Mouse (Mus musculus) c-Kit-positive CD71-positive TER-119-negative erythroid progenitor cells, embryonic 14.5 days (primary cell): Measurements from ENCODE around the gene Prok1.
A peak's percentile ranks its signal among the peaks of the same experiment; 100 is the strongest.

Experiments used
- DNase-seq: peaks from one replicate; pipeline ENCODE4 v3.0.0-alpha.2; 2013; ENCODE audit warnings: low read depth

Gene Prok1

DNA sequence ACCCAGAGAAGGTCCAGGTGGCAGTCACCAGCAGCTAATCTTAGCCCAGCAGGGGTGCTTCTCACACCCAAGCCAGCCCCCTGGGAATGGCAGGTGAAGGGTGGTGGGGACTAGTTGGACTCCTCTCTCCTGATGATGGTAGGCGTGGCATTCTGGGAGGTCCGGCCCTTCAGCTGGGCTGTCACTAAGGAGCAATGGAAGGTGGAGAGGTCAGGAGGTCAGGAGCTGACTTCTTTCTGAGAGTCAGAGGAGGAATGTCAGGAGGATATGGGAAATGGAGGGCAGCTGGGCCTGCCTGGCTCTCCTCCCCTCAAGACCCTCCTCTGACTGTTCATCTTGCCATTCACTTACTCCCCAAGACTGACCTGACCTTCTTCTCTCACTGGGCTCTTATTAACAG lies 1.5 kb downstream of the Prok1 start:
- DNase-seq: no peak

DNA sequence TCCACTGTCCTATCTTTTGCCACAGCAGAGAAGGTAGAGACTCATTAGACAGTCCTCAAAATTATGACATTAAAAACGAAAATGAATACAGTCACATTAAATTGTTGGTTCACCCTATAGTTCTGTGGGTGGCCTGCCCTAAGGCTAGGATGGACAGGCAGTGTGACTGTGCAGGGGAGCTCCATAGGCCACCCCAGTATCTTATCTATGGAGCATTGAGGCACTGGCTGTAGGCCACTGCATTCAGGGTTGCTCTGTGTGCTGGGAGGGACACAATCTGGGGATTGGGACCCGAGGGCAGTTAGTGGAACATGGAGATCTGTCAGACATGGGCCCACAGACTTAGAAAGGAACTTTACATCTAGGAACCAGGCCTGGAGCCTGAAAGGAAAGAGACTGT lies 5.6 kb downstream of the Prok1 start:
- DNase-seq: no peak

DNA sequence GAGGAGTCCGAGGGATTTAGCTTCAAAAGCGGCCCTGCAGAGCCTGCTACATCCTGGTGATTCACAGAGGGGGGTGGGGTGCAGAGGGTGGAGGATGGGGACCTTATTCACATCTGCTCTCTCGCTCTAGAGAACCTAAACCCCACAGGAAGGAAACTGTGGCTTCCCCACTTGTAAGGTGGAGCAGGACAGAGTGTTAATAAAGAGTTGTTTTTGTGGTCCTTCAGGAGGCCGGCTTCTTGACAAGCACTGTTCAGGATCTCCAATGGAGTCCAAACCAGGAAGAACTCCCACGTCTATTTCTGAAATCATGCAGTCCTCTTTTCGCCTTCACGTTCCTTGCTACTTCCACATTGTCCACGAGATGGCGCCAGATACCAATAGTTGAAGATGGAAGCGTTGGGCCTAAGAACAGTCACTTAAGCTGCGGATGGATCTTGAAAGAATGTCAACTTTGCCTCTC lies 6.1 kb downstream of the Prok1 start:
- DNase-seq: peak; percentile 73

DNA sequence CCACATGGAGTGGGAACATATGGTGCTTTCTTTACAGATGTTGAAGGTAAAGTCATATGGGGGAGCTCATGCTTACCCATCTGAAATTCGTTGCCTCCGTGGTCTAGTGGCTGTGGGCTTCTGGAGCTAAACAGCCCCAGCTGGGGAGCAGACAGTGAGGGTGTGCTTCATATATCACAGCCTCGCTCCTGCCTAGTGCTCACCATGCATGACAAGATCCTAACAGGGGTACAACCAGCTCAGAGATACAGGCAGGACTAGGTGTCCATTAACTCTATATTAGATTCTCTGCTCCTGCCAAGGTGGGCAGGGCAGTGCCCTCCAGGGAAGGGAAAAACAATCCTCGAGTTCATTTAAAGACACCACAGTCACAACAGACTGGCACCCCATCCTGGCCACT lies 8.3 kb downstream of the Prok1 start:
- DNase-seq: no peak

DNA sequence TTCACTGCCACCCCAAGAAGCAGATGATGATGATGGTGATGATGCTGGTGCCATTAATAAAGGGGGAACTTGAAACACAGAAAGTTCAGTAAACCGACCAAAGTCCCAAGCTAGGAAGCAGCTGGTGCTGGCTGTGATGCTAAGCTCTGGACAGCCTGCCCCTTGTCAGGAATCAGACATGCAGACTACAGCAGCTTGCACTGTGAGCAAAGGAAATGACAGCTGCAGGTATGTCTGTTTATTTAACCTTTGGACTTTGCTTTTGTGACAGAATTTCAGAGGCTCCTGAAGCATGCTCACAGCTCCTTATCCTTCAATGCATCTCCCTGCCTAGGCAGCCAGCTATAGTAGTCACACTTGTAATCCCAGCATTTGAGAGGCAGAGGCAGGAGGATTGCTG lies 9.0 kb downstream of the Prok1 start, which contains the start of gene A630076J17Rik:
A630076J17Rik (plus strand) TSS at position 88 of the 400 bp plus-strand sequence.
- no peak for DNase-seq

DNA sequence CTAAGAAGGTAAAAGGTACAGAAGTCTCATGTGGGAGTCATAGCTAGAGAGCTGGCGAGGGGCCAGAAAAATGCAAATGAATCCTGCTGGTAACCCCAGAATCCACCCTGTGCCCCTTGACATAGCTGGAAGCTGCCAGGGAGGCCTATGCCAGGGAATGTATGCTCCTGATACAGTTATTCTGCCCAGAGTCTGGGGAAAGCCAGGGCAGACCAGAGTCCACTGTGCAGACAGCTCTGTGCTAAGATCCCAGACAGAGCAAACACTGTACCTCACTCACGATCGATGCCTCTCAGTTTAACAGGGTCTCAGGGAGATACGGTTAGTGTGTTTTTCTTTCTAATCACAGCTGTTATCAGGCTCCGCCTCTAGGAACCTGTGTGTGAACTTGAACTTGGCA lies 9.7 kb downstream of the Prok1 start:
- DNase-seq: no peak

DNA sequence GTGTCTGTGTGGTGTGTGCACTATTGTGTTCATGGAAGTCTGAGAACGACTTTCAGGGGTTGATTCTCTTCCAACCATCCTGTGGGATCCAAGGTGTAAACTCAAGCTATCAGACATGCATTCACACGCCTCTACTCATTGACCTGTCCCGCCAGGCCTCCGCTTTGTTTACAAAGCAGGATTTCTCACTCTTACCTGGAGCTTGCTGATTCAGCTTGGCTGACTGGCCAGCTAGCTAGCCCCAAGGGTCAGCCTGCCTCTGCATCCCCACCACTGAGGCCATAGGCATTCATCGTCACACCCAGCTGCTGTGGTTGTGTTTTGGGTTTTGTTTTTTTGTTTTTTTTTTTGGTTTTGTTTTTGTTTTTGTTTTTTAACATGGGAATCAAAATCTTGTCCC lies 10.3 kb downstream of the Prok1 start:
- DNase-seq: no peak

DNA sequence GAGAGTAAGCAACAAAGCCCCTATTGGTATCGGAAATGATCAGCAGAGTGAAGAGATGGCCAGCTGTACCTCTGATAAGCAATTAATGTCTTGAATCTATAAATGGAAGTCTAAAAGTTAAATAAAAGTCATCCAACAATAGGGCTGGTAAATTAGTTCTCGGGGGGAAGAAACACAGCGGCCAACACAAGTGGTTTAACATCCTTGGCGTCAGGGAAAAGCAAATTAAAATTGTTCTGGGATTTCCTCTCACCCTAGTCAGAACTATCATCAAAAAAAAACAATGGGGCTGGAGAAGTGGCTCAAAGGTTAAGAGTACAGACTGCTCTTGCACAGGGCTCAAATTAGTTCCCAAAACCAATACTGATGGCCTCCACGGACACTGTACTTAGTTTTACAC lies 13.7 kb downstream of the Prok1 start:
- no peak for DNase-seq

DNA sequence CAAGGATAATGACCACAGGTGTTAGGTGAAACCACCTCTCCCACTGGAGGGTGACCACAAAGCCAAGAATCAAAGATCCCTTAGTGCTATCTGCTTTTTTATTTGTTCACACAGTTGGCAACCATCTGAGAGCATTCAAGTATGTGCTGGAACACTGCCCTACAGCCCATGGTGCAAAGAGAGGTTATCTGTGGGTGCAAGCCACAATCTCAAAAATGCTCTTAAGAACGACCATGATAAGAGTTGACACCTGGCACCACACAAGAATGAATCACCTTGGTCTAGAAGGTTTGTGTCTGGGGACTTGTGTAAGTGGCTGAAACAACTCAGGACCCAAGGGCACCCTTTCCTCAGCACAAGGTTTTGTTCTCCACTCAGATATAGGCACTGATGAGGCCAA lies 16.3 kb downstream of the Prok1 start:
- no peak for DNase-seq

DNA sequence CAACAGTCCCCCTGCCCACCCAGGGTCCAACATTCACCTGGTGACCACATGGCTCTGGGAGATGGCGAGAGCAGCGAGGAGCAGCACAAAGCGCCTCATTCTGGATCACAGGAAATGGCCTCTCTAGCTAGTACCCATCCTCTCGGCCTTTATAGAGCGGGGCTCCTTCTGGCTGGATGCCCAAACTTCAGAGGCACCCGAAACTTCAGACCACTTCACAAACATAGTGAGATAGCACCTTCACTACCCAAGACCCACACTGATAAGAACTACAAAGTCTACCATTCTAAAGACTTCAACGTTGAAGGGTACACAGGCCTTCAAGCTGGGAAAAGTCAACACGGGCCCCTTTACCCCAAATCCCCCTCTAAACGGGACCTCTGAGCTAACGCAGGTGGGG lies 17.9 kb downstream of the Prok1 start, which contains the start of gene Cym:
Cym (minus strand) TSS at position 125 of the 400 bp plus-strand sequence.
- no peak for DNase-seq

DNA sequence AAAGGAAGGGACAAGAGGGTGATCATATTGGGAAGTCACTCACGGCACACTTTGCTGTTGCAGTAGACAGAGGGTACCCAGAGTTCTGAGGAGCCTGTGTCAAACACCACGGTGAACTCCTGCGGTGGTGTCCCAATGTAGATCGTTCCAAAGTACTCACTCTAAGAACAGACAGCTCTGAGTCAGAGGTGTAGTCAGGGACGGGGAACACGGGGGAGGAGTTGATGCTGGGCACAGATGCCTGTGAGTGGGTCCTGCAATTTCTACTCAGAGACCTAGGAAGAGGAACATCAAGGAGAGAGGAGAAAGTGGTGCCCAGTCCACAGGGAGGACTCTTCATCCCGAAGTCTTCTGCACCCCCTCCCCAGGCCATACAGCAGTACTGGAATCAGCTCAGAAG lies 20.9 kb downstream of the Prok1 start:
- no peak for DNase-seq

DNA sequence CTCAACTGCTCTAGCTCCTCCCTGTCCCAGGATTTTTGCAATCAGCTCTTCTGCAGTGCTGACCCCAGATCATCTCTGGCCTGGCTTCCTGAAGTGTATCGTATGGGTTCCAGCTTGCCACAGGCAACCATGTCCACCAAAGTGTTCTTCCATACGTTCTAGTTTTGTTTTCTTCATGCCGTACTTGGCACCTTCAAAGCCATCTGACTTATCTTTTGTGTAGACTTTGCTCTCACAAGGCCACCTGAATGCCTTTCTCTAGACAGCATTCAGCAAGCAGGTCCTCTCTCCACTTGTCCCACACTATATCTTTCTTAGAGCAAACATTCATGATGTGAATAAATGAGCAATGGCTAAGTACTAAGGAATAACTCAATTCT lies 22.4 kb downstream of the Prok1 start:
- no peak for DNase-seq

DNA sequence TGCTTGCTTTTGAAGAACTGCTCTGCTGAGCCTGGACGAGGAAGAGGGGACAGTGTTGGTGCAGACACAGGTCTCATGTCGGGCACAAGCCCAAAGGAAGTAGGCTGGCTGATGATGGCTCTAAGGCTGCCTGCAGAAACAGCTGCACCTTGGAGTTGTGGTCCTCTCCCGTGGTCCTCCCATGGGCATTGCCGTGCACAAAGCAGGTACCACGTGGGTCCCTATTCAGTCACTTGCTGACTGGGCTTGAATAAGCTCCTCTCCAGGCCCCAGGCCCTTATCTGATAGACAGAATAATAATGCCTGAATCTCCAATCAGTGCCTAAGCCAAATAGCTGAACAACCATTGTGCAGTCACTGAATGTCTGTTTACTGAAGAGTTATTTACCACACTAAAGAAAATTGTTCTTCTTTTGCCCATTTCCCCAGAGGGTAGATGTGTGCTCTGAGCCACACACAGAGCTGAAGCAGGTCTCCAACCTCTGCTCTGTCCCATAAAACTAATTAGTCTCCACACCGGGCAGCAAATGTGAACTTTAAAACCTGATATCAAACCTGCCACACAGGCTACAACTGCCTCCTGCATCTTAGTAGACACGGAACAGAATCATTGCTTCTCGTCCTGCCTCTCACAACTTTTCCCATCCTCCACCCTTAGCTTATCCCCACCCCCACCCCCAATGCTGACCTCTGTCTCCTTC lies 23.0 kb downstream of the Prok1 start:
- DNase-seq: no peak

DNA sequence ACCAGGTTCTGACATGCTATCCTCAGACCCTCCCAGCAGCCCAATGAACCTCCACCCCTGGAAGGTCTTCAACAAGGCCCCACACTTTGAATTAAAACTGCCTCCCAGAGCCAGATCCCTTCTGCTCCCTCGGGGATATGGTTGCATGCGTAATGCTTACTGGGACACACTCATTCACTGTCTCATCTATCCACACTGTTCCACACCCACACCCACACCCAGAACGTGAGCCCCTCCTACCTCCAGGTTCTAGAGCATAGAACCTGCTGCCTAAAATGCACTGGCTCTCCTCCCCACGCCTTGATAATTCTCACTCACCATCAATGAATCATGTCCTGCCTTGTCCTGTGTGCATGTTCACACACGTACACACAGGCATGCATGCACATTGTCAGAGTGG lies 24.9 kb downstream of the Prok1 start:
- DNase-seq: no peak

DNA sequence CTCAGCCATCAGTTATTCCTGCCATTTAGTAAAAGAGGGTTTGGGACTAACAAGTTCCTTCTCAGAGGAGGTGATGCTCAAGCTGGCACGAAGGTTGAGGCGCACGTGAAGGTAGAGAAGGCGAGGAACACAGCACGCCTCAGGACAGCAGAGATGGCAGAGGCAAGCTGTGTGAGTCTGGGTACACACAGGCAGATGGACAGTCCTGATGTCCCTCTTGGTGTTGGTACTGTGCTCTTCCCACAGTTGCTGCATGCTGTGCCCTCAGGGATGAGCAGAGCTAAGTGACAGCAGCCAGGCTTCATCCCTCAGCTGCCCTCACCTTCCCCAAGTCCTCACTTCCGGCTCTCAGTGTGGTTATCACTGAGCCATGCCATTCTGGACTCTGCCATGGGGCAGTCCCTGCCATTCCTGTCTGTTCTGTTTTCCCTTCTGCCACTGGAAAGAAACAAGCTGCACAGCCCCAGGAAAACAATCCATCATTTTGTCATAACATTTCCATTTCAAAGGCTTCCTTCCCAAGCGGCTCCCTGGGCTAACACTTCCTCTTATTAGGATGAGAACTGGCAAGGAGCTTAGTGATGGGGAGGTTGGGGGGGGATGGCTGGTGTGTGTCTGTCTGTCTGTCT lies 31.8 kb downstream of the Prok1 start:
- no peak for DNase-seq

DNA sequence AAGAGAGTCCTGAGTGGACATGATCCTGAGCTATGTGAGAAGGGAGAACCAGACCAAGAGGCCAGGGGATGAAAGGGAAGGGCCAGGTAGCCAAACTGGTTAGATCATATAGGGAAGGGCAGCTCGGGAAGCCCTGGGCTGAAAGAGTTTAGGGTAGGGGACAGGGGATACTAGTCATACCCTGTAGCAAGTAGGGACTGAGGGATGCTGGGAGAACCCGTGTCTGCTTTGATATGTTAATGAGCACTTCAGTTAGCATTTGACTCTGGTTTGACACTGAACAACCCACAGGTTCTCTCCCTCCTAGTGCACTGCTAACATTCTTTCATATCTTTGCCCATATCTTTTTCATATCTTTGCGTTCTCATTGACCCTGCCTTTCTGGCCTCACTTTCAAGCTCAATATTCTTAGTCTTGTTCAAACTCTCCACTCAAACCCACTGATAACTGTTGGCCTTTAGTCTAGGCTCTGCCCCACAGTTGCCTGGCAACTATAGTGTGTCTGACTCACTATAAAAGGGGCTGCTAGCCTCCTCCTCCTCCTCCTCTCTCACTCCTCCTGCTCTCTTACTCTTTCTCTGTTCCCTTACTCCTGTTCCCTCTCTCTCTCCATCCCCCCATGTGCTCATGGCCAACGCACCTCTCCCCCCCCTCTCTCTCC lies 32.9 kb downstream of the Prok1 start:
- DNase-seq: no peak

DNA sequence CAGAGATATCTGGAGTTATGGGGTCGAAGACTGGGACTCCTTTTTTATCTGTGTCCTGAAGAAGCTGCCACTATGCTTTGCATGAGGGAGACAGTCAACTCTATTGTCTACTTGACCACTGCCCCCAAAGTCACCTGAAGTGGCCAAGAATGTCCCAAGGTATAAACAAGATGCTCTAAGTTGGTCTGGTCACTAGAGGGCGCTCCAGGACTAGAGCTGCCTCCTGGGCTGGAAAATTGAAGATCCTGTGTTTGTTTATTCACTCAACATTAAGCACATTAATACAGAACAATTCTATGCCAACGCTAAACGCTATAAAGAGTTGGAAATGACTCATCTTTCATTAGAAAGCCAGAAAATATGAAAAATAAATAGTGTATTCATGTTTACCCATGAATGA lies 33.5 kb downstream of the Prok1 start:
- peak; percentile 35 for DNase-seq

DNA sequence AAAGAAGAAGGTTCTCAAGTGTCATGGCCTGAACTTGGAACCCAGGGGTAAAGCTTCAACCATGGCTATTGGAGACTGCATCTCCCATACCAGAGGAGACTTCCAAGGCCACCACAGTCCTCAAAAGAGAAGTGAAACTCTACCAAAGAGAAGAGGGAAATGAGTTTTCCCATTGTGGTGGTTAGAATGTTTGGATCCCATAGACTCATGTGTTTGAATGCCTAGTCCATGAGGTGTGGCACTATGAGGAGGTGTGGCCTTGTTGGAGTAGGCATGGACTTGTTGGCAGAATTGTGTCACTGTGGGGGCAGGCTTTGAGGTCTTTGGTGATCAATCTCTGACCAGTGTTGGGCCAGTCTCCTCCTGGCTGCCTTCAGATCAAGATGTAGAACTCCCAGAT lies 34.3 kb downstream of the Prok1 start:
- no peak for DNase-seq

DNA sequence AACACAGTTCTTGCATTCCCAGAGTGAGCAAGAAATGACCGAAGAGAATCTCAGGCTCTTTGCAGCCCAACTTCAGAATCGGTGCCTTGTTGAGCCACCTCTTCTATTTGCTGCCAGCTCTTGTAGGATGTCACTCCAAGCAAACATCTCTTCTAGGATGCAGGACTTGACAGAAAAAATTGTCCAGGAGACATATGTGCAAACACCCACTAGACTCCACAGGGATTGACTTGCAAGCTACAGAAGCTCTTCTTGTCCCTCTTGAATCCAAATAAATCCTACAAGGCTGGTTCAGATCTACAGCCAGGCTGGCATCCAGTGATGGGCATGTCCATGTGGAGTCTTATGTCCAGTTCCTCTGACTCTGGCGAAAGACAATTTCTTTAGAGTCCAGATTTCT lies 35.1 kb downstream of the Prok1 start:
- DNase-seq: no peak

DNA sequence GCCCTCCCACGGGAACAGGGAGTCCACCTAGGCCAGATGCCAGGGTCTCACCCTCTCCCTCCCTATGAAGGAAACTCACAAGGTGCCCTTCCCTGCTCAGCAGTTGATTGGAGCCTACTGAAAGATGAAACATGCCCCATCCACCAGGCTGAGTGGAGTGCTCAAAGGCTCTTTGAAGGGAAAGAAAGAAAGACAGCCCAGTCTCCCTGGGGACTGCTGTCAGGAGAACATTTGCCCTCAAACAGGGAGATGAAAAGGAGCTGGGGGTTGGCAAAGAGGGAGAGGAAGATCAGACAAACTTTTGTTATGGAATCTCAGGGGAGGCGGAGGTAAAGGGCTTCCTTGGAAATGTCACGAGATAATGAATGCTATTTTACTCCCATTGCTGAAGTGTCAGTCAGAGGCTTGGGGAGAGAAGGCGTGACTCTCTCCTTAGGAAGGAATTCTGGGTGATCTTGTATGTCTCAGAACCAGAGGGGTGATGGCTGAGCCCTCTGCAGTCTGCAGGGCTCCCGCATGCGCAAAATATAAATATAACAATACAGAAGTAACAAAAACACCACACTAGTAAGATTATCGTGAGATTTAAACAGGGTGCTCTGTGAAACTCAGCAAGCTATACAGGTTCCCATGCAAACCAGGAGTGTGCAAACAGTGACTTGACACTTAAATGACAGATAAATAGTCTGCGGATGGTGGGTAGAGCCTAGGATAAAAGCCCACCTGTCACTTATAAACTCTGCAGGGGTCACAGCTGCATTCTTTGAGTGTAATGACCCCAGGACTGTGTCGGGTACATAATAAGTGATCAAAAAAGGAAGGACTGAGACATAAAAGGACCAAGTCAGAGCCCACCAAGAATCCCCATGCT lies 38.0 kb downstream of the Prok1 start:
- no peak for DNase-seq

DNA sequence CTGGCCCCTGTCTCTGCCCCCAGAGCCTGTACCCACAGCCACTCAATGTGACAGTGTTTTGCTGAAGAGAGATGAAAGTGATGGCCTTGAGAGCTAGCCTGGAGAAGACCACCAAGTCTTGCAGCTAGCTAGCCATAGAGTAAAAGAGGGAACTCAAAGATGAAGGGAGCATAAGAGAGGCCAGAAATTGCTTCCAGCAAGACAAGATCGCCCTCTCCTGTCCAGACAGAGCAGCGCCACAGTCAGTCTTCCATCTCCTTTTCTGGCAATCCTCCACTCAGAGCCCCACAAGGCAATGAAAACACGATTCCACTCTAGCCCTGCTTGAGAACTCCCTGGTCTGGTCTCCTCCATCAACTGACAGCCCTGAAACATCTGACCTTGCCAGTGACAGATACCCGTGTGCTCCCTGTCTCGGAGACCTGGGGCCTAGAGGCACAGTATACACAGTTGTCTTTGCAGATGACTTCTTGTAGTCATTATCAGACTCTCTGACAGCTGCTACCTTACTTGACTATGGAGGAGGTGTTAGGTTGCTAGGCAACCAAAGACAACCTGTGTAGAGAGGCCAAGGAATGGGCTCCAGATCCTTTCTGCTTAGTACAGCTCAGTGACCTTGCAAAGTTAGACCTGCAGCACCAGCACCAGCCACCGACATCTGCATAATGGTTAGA lies 51.1 kb downstream of the Prok1 start:
- DNase-seq: no peak

DNA sequence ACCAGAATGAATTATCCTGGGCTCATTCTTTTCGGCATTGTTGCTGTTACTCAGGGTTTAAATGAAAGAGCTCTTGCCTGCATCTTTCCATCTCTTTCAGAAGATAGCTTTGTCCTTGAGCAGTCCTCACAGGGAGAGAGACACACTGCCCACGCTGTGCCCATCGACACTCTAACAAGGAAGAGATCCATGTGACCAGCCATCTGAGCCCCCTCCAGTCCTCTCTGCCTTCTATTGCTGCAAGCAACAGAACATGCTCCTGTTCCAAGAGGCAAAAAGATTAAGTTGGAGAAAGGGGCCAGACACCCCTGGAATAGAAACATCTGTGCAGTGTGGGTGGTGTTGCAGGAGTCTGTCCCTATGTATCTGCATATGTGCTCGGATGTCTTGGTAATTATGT lies 52.5 kb downstream of the Prok1 start:
- DNase-seq: no peak
